Mouse (Mus musculus): ENCODE measurements around the gene Snx5. TPM values are rescaled to one million over a fixed set of nuclear protein-coding genes. Genes with fewer than 3 reads are reported as not detected.

Snx5 gene
- polyA plus RNA-seq, 1 experiment from 2014 or later = 61.2 TPM

DNA sequence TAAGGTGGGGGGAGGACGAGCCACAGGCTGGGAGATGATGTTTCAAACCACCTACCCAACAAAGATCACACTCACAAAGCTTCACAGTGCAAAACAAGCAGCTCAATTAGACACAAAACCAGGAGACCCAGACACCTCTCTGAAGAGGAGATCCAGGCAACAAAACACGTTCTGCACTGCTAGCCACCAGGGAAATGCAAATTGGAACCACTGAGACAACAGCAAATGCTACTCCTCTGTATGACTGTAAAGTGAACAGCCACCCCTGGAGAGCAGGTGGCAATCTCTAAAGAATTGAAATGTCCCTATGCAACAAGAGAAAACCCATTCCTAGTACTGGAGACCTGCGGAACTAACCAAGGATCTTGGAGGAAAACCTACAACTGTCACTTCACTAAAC is 37.2 kb downstream of the Snx5 start:
- Histone ChIP-seq H3K4me2 (replicated peaks; ENCODE audit: low read depth, low read length) (no peak overlapping the region), H3K27me3 (replicated peaks; ENCODE audit: insufficient read depth, low read length) (no peaks in the 10 kb centered on the region), H3K9me3 (ENCODE audit: low read length) (no peaks in the 10 kb centered on the region), H3K9ac (replicated peaks; ENCODE audit: low read depth) (no peak overlapping the region), H3K4me3 (ENCODE audit: low read depth, low read length) (no peak overlapping the region), H3K36me3 (ENCODE audit: insufficient read depth, low read length) (no peaks in the 10 kb centered on the region), H3K4me1 (ENCODE audit: insufficient read depth, low read depth, low read length) (no peaks in the 10 kb centered on the region), H3K27ac (ENCODE audit: low read length) (no peak overlapping the region)
- TF ChIP-seq CTCF (IDR thresholded peaks at IDR 0.05) = no peak
- no peak for TF ChIP-seq EP300 (IDR thresholded peaks at IDR 0.05)
- 59% methylated on average over 3 of the region's 3 CpGs for WGBS
- ATAC-seq = no peak
- DNase-seq (ENCODE audit: low spot score) = no peak

DNA sequence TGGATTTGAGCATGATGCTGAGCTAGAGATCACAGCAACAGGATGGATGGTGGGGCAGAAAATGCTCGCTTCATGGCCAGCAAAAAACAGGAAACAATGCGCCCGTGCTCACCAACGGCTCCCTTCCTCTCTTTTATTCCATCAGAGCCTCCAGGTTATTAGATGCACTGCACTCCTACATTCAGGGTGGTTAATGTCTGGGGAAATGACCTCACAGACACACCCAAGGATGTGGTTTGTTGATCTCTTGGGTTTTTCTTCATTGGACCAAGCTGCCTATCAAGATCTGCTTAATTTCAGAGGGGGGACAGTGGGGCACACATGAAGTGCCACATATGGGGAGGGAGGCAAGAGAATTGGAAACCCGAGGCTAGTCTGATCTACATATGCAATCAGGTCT is 39.6 kb downstream of the Snx5 start:
- H3K9me3 ChIP-seq (ENCODE audit: low read length) = no peaks in the 10 kb centered on the region
- WGBS = 60% methylated on average over 5 of the region's 5 CpGs
- no peak for TF ChIP-seq CTCF (IDR thresholded peaks at IDR 0.05)
- no peak for TF ChIP-seq EP300 (IDR thresholded peaks at IDR 0.05)
- H3K4me2 ChIP-seq (replicated peaks; ENCODE audit: low read depth, low read length) = no peak overlapping the region
- no peaks in the 10 kb centered on the region for H3K36me3 ChIP-seq (ENCODE audit: insufficient read depth, low read length)
- H3K27ac ChIP-seq (ENCODE audit: low read length) = no peak overlapping the region
- ATAC-seq (no peak), DNase-seq (ENCODE audit: low spot score) (no peak)
- H3K4me3 ChIP-seq (ENCODE audit: low read depth, low read length) = no peak overlapping the region
- no peak overlapping the region for H3K9ac ChIP-seq (replicated peaks; ENCODE audit: low read depth)
- H3K4me1 ChIP-seq (ENCODE audit: insufficient read depth, low read depth, low read length) = no peaks in the 10 kb centered on the region
- no peaks in the 10 kb centered on the region for H3K27me3 ChIP-seq (replicated peaks; ENCODE audit: insufficient read depth, low read length)

DNA sequence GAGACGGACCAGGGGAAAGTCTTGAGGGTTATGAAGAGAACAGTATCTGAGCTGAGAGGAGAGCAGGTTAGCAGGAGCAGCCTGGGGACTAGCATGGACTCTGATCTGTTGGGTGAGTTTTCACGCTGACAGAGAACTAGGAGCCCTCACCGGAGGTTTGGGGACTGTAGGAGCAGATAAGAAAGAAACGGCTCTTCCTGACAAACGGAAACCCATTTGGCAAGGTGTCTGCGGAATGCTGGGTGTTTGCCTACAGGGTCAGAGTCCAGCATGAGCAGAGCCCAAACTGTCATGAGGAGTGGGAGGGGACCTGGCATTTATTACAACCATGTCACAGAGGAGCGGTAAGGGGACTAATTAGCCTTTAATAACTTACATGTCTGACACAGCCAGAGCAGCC is 40.2 kb downstream of the Snx5 start:
- Histone ChIP-seq H3K27me3 (replicated peaks; ENCODE audit: insufficient read depth, low read length) (no peaks in the 10 kb centered on the region), H3K4me2 (replicated peaks; ENCODE audit: low read depth, low read length) (no peak overlapping the region), H3K9ac (replicated peaks; ENCODE audit: low read depth) (no peak overlapping the region), H3K36me3 (ENCODE audit: insufficient read depth, low read length) (no peaks in the 10 kb centered on the region), H3K9me3 (ENCODE audit: low read length) (no peaks in the 10 kb centered on the region), H3K4me1 (ENCODE audit: insufficient read depth, low read depth, low read length) (no peaks in the 10 kb centered on the region), H3K4me3 (ENCODE audit: low read depth, low read length) (no peak overlapping the region), H3K27ac (ENCODE audit: low read length) (no peak overlapping the region)
- no peak for DNase-seq (ENCODE audit: low spot score)
- 11% methylated on average over 7 of the region's 7 CpGs for whole genome bisulfite sequencing
- no peak for TF ChIP-seq CTCF (IDR thresholded peaks at IDR 0.05)
- no peak for TF ChIP-seq EP300 (IDR thresholded peaks at IDR 0.05)
- no peak for ATAC-seq

DNA sequence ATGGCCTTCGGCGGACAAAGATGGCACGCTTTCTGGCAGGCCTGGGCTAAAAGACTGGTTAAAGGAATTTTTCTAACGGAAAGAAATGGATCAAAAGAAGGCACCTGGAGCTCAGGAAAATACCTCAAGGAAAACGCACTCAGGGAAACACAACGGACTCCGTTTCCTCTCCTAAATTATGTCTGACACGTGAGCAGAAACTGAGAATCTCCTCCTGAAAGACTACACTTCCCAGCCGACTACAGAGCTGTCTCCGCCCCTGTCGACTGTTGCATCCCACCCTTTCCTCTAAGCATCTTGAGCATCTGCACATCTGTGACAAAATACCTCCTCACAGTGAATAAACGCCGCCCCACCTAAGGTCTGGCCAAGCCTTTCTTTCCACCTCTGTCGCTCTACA is 41.1 kb downstream of the Snx5 start:
- DNase-seq (ENCODE audit: low spot score) = no peak
- Histone ChIP-seq H3K36me3 (ENCODE audit: insufficient read depth, low read length) (no peaks in the 10 kb centered on the region), H3K4me1 (ENCODE audit: insufficient read depth, low read depth, low read length) (no peaks in the 10 kb centered on the region), H3K4me2 (replicated peaks; ENCODE audit: low read depth, low read length) (no peak overlapping the region), H3K27me3 (replicated peaks; ENCODE audit: insufficient read depth, low read length) (no peaks in the 10 kb centered on the region), H3K9me3 (ENCODE audit: low read length) (no peaks in the 10 kb centered on the region), H3K27ac (ENCODE audit: low read length) (no peak overlapping the region), H3K4me3 (ENCODE audit: low read depth, low read length) (no peak overlapping the region), H3K9ac (replicated peaks; ENCODE audit: low read depth) (no peak overlapping the region)
- TF ChIP-seq EP300 (IDR thresholded peaks at IDR 0.05) = no peak
- TF ChIP-seq CTCF (IDR thresholded peaks at IDR 0.05) = no peak
- no peak for ATAC-seq
- 85% methylated on average over 14 of the region's 14 CpGs for WGBS

DNA sequence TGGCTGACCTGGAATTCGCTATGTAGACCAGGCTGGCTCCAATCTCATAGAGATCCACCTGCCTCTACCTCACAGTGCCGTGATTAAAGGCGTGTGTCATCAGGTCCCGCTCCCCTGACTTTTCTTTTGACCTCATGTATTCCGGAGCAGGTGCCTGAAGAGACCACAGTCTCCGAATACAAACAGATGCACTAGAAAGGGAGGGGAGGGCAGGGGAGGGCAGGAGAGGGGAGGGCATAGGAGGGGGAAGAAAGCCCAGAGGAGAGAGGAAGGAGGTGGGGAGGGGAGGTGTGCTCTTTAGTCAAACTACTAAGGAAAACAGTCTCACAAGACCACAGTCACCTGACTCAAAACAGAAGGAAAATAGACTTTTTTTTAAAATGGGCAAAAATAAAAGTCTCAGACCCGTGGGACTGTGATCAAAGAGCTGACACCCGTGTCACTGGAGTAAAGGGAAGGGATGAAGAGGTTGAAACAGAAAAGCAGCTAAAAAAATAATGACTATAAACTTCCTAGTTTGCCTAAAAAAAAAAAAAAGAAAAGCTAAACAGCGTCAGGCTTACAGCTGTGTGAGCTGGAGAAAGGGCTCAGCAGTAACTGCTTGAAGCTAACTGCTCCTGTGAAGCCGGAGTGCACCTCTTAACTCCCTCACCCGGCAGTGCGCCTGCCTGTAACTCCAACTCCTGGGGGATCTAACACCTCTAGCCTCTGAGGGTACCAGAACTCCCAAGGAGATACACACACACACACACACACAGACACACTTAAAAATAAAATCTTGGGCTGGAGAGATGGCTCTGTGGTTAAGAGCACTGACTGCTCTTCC is 42.0 kb downstream of the Snx5 start:
- no peak for ATAC-seq
- H3K4me3 ChIP-seq (ENCODE audit: low read depth, low read length) = no peak overlapping the region
- H3K9ac ChIP-seq (replicated peaks; ENCODE audit: low read depth) = no peak overlapping the region
- no peaks in the 10 kb centered on the region for H3K36me3 ChIP-seq (ENCODE audit: insufficient read depth, low read length)
- DNase-seq (ENCODE audit: low spot score) = no peak
- H3K4me2 ChIP-seq (replicated peaks; ENCODE audit: low read depth, low read length) = no peak overlapping the region
- no peak overlapping the region for H3K27ac ChIP-seq (ENCODE audit: low read length)
- no peaks in the 10 kb centered on the region for H3K9me3 ChIP-seq (ENCODE audit: low read length)
- no peaks in the 10 kb centered on the region for H3K4me1 ChIP-seq (ENCODE audit: insufficient read depth, low read depth, low read length)
- no peaks in the 10 kb centered on the region for H3K27me3 ChIP-seq (replicated peaks; ENCODE audit: insufficient read depth, low read length)
- WGBS = 71% methylated on average over 12 of the region's 12 CpGs
- TF ChIP-seq EP300 (IDR thresholded peaks at IDR 0.05) (no peak), CTCF (IDR thresholded peaks at IDR 0.05) (no peak)

DNA sequence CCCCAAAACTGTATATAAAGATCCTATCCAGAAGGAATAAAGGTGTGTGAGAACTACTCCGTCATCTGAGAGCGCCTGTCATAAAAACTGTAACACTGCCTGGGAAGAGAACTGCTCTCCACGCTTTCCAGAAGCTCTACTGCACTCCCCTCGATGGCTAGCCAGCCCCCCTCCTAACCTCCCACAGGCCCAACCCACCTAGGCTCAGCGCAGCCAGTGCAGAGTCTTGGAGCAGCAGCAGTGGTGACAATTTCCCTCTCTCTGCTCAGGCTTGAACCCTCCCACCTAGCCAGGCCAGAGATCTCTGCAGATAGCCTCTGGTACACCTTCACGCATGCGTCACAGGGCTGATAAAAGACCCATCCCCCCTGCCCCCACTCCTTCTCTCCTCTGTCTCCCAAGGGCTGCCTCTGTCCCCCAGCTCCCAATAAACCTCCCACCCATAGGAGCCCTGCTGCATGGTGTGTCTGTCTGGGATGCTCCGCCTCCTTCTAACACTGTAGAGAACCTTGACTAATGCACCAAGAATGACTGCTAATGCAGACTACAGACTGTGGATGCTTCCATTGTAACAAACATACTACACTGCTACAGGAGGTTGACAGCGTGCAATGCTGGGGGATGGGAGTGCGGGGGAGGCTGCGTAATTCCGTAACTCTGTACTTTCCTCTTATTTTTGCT is 43.7 kb downstream of the Snx5 start:
- Histone ChIP-seq H3K27me3 (replicated peaks; ENCODE audit: insufficient read depth, low read length) (no peaks in the 10 kb centered on the region), H3K27ac (ENCODE audit: low read length) (no peak overlapping the region), H3K36me3 (ENCODE audit: insufficient read depth, low read length) (no peaks in the 10 kb centered on the region), H3K4me2 (replicated peaks; ENCODE audit: low read depth, low read length) (no peak overlapping the region), H3K4me1 (ENCODE audit: insufficient read depth, low read depth, low read length) (no peaks in the 10 kb centered on the region), H3K9me3 (ENCODE audit: low read length) (no peaks in the 10 kb centered on the region), H3K9ac (replicated peaks; ENCODE audit: low read depth) (no peak overlapping the region), H3K4me3 (ENCODE audit: low read depth, low read length) (no peak overlapping the region)
- no peak for DNase-seq (ENCODE audit: low spot score)
- WGBS = 86% methylated on average over 12 of the region's 12 CpGs
- TF ChIP-seq CTCF (IDR thresholded peaks at IDR 0.05) = no peak
- TF ChIP-seq EP300 (IDR thresholded peaks at IDR 0.05) = no peak
- no peak for ATAC-seq

Data from lung, postnatal 0 days (tissue).